Mouse (Mus musculus) heart, postnatal 0 days (tissue): Measurements from ENCODE around the gene Slc35c2.

Experiments
- CTCF ChIP-seq: IDR thresholded peaks from 2 replicates; pipeline ENCODE4 v1.5.1; 2016; ENCODE audit warnings: antibody characterized with exemption, control low read depth, low read depth
- EP300 ChIP-seq: IDR thresholded peaks from 2 replicates; pipeline ENCODE4 v1.6.1; 2016; ENCODE audit warnings: antibody characterized with exemption, low read depth

- no peak for TF ChIP-seq CTCF
- no peak for TF ChIP-seq EP300
These were observed 31.8 kb upstream of the Slc35c2 start for GRCm38 (mm10) chr2:165319503-165319902.
